Mouse (Mus musculus): ENCODE results near the gene Kat6b. TPM values are rescaled to one million over a fixed set of nuclear protein-coding genes. Genes with fewer than 3 reads are reported as not detected.
"Not testable (repeated sequence)": the region's sequence is repeated elsewhere in the genome, so short reads cannot be mapped to it uniquely, and the experiment has no call there.

Gene Kat6b
- polyA plus RNA-seq, 1 experiment, result 3.8 TPM

DNA sequence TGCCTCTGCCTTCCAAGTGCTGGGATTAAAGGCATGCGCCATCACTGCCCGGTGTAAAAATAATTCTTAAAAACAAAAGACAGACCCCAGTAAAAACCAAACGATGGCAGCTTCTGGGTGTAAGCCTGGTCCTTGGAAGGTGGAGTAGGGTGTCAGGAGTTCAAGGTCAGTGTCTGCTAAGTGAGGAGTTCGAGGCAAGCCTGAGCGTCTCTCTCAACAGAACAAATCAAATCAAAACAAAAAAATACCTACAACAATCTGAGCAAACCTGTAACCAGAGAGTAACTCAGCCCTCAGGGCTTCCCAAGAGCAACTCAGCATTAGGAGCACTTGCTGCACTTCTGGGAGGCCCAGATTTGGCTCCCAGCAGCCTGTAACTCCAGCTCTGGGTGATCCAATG, 1.0 kb upstream of the Kat6b start:
- 93% methylated on average over 5 of the region's 5 CpGs for WGBS
- DNase-seq (ENCODE audit: low read depth, low spot score), result no peak

DNA sequence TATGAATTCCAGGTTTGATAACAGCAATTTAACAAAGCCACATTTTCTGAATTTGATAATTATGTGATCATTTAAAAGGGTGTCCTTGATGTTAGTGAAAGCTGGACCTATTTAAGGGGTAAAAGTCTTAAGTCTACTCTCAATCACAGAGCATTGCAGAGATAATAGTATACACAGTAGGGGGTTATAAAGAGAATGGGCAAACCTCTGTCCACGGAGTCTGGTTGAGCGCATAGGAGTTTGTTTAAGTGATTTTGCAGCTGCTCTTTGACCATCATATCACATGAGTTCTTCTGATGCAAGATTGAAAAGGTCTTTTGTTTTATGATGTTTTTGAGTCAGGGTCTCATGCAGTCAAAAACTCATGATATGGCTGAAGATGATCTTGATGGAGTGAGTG, 3.0 kb downstream of the Kat6b start:
- DNase-seq (ENCODE audit: low read depth, low spot score), result no peak
- WGBS, result 37% methylated on average over 2 of the region's 2 CpGs

DNA sequence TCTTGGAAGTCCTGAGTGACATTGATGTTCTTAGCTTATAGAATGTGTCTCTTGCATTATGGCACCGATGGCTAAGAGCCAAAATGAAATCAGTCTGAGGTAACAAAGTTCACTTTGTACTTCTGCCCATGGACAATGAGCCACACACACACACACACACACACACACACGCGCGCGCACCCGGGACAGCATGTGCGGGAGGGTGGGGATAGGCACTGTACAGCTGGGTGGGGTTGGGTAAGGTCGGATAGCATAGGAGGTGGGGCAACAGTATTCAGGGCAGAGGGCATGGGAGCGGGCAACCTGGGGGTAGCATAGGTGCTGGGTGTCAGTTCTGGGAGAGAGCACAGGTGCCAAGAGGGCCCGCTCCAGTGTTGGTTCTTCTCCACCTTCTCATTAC, 3.5 kb downstream of the Kat6b start:
- DNase-seq (ENCODE audit: low read depth, low spot score), result peak; percentile 84
- 36% methylated on average over 10 of the region's 10 CpGs for WGBS

DNA sequence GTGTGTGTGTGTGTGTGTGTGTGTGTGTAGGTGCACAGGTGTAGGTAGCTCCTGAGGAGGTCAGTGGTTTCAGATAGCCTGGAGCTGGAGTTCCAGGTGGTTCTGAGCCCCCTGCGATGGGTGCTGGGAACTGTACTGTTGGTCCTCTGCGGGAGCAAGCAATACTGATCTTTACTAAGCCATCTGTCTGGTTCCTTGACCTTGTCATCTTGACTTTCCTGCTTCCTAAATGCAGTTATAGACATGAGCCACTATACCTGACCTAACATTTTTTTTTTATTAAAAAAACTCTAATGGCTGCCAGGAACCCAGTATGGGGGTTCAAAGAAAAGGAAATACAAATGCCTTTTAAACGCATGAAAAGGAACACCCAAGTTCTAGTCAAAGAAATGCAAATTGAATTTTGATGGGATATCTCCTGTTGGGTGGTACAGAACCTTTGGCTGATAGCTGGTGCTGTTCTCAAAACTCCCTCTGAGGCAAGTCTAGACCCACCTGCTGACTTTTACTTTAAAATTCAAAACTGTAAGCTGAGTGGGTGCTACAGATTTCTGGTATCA, 4.8 kb downstream of the Kat6b start:
- WGBS, result 93% methylated on average over 3 of the region's 3 CpGs
- no peak for DNase-seq (ENCODE audit: low read depth, low spot score)

DNA sequence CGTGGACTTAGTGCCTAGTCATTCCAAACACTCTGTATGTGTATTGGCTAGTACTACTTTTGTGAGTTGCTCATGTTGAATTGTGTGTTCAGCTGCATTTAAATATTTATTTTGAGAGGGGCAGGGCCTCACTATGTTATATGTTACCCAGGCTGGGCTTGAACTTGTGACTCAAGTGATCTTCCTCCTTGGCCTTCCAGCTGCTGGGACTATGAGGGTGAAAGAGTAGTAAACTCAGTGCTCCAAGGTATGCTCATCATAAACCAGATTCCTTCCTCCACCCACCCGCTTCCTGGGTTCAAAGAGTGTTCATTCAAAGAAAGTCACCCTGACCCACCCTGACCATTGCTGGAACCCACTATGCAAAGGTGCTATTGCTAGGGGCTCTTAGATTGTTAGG, 5.9 kb downstream of the Kat6b start:
- not testable (repeated sequence) for DNase-seq (ENCODE audit: low read depth, low spot score)
- WGBS, result 81% methylated on average over 2 of the region's 2 CpGs

DNA sequence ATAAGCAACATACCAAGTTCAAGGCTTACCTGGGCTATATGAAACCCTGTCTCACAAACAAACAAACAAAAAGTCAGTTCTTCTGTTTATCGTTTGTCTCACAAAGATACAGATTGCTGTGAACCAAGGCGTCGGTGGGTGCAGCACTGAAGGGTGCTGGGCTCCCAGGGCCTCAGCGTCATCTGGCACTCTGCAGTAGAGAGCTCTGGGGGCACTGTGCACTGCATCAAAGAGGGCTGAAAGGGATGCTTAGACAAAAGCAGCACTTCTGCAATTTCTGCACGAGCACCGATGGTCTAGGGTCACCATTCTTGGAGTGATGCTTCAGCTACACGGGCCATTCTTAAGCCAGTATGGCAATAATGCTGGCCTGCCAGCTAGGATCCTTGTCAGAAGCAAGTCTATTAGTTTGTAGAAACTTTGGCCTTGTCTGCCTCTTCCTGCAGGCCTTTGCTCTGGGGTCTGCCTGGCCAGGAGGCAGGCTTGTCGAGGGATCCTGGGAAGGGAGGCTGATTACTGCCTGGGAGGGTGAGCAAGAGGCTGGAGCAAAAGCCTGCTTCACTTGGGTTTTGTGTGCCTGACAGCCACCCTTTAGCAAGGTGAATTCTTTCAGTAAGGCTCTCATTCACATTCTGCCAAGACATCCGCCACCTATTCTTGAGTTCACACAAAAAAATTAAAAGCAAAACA, 7.3 kb downstream of the Kat6b start:
- WGBS, result 90% methylated on average over 9 of the region's 9 CpGs
- DNase-seq (ENCODE audit: low read depth, low spot score), result not testable (repeated sequence)

DNA sequence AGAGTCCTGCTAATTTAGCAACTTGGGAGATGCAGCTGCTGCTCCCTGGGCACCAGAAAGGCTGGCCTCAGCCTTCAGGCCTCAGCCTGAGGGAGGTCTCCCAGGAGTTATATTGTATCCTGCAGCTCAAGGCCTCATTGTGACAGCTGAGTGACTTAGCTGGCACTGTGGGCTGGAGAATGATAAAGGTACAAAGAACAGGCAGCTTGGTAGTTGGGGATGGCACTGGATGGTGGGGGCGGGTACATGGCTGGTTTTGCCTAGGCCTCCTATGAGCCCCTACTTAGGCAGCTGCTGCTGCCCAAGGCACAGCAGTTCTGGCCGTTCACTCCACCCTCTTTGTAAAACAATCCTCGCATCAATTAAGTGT, 7.9 kb downstream of the Kat6b start:
- 92% methylated on average over 3 of the region's 3 CpGs for WGBS
- DNase-seq (ENCODE audit: low read depth, low spot score), result no peak

DNA sequence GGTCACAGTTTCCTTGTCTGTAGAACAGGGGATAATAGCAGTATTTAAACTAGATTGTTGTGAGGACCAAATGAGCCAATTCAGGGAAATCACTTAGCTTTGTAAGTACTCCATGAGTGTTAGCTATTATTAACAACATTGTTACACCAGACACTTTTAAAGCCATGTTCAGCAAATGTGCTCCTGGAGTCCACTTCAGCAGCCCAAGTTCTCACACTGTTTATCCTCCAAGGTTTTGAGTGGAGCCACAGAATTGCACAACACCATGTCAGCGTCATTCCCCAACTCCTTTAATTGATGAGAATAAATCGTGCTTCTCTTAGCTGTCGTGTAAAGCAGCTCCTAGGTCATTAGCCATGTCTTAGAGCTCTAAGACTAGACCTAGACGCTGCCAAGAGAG, 8.9 kb downstream of the Kat6b start:
- DNase-seq (ENCODE audit: low read depth, low spot score), result no peak
- WGBS, result 72% methylated on average over 4 of the region's 4 CpGs

DNA sequence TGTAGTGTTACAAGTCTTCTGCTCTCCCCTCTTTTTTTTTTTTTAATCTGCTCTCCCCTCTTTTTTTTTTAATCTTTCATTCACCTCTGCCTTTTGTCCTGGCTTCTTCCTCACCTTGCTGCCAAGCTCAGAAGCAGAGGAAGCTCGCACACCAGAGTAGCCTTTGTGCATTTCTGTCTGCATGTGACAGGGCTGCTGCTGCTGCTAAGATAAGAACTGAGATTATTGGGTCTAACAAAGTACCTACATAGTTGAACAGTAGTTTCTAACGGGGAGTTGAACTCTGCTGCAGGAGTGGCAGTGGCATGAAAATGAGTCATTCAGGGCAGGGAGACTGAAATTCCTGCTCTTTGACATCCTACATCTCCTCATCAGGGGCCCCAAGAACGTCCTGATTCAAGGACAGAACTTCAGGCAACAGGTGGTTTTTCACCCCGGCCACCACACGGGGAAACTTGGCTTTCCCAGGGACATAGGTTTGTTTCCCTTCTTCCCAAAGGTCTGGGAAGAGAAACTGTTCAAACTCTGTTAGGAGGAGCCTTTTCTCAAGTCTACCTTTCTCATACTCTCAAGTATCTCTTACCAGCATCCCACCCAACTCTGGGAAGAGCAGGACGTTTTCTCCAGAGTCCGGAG, 17.2 kb downstream of the Kat6b start:
- no peak for DNase-seq (ENCODE audit: low read depth, low spot score)
- WGBS, result 10% methylated on average over 7 of the region's 7 CpGs

DNA sequence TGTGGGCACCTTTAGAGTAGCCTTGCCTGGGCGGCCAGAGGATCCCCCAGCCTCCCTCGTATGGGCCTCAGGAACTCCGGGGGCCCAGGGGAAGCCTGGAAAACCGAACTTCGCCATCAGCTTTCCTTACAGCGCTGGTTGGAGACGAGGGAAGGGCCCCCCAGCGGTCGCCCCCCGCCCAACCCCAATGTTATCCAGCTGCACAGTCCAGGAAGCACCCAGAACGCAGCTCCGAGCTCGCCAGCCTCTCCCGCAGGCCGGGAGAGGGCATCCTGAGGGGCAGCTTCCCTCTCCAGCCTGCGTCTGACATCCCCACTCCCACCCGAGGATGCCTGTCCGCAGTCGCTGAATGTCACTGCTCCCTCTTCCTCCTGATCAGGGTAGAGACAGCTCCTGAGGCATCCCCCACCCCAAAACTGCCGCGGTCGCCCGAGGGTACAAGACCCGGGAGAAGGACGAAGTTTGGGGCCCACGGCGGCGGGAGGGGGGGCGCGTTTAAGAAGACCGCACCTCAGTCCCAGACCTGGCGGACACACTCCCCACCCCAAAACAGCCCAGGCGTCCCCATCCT, 17.9 kb downstream of the Kat6b start:
- no peak for DNase-seq (ENCODE audit: low read depth, low spot score)
- WGBS, result 2% methylated on average over 33 of the region's 33 CpGs

DNA sequence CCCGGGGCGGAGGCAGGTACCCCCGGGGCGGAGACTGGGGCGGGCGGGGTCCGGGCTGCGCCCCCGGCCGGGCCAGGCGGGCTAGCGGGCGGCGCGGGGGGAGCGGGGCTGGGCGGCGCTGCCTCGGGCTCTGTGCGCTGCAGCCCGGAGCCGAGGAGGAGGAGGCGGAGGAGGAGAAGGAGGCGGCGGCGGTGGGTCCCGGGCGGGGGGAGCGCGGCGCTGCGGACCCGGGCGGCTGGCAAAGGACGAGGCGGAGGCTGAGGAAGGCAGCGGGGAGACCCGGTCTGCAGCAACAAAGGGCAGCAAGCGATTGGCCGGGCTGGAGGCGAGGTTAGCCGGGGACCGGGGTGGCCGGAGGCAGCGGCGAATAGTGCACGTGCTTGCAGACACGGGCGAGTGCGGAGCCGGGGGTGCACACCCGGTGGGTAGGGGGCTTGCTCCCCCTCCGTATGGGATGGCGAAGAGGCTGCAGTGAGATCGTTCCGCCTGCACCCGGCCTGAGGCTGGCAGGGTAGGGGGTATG, 18.5 kb downstream of the Kat6b start:
- WGBS, result 1% methylated on average over 57 of the region's 57 CpGs
- DNase-seq (ENCODE audit: low read depth, low spot score), result no peak

DNA sequence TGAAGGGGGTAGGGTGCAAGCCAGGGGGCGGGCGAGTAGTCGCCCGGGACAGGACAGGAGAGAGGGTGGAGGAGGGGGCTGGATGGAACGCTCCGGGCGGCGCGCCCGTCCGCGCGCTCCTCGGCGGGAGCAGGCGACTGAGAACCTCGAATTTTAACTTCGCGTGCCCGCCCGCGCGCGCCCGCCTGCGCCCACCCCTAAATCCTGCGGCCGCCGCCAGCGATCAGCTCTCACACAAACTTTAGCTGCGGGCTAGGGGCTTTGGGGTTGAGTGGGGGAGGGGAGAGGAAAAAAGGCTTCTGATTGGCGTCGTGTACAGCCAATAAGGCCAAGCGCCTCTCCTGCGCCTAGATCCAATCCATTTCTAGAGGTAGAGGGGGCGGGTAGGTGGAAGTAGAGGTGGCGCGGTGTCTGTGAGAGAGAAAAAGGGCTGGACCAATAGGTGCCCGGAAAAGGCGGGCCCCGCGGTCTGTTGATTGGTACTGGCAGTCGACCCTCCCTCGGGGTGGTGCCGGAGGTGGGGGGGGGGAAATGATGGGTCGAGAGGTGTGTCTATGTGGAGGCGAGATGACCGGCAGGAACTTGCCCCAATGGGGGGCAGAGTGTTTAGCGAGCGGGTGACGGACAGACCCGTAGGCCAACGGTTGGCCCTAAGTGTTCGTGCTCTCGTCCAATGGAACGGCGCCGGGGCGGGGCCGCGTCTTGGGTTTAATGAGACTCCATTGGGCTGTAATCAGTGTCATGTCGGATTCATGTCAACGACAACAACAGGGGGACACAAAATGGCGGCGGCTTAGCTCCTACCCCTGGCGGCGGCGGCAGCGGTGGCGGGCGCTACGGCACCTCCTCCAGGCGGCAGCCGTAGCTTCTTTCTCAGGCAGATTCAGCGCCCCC, 19.2 kb downstream of the Kat6b start:
- WGBS, result under 1% methylated on average over 75 of the region's 75 CpGs
- DNase-seq (ENCODE audit: low read depth, low spot score), result peak; percentile 99

DNA sequence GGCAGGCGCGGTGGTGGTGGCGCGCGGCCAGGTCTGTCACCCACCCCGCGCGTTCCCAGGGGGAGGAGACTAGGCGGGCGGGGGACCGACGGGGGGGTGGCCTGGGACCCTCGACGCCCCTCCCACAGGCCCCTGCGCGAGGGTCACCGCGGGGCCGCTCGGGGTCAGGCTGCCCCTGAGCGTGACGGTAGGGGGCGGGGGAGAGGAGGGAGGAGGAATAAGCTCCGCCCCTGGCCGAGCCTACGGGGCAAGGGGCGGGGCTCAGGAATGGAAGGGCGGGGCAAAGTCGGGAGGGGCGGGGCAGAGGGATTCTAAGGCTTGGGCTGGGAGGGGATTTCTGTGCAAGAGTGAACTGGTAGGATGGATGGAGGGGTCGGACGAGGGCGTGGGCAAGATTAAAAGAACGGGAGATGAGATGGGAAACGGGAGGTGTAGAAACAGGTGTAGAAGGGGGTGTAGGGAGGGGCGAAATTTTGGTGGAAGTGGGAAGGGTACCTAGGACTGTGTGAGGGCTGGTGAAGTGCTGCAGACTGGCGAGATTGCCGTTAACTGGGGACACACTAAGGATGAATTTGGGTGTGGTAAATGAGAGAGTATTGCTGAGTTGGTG, 19.9 kb downstream of the Kat6b start:
- no peak for DNase-seq (ENCODE audit: low read depth, low spot score)
- WGBS, result 1% methylated on average over 23 of the region's 38 CpGs

DNA sequence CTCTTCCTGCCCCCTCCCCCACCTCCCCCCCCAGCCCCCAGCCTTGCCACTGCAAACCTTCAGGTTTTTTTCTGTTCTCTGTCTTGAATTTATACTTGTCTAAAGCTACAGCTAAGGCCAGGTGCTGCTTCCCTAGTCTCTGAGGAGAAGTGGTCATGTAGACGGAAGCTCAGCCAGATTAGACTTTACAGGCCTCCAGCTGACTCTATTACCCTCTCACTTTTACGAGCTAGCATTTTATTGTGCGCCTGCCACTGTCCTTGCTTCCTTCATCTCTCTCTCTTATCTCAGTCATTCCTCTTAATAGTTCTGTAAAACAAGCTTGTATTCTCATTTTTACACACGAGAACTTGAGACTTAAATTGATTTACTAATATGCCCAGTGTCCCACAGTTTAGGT, 23.8 kb downstream of the Kat6b start:
- peak; percentile 44 for DNase-seq (ENCODE audit: low read depth, low spot score)
- WGBS, result 11% methylated on average over 4 of the region's 4 CpGs

DNA sequence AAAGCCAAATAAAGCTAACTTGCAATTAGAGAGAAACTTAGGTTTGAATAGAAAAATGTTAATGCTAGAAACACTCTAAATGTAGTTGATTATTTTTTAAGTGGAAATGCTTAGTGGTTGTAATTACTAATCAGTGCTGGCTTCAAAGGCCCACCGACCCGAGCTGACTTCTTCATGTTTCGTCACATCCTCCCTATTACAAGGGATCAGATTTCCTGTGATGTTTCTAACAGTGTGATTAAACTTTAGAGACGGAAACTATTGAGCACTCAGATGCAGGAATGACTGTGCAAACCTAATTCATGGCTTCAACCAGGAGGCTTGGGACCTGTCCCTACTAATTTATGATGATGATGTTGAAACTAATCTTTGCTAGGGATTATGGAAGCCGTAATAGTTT, 25.8 kb downstream of the Kat6b start:
- 75% methylated on average over 5 of the region's 5 CpGs for WGBS
- DNase-seq (ENCODE audit: low read depth, low spot score), result no peak

DNA sequence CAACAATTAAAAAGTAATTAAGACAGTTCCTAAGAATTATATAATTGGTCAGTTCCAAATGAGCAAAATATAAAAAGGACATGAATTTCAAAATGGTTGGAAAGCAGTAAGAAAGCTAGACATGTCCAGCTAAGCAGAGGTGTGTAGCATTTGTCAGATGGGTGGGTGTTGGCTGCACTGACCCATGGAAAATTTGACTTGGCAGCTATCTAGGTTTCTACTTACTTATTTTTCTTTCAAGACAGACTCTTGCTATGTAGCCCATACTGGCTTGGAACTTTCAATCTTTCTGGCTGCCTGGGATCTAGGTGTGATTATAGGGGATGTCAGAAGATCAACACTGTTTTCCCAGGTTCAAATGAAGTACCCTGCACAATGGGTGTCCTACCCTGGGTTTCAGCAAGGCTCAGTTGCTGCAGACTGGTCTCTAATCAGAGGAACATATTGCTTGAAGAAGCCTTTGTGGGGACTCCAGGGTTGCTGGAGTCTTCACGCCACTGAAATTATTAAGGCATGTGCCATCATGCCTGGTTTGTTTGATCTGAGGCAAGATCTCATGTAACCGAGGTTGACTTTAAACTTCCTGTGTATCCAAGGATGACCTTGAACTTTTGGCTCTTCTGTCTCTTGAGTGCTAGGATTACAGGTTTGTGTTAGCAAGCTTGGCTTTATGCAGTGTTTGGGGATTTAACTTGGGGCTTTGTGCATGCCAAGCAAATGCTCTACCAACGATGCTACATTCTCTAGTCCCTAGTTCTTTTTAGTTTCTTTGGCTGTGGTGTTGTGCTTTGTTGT, 28.1 kb downstream of the Kat6b start:
- DNase-seq (ENCODE audit: low read depth, low spot score), result no peak
- WGBS, result 67% methylated on average over 3 of the region's 3 CpGs

DNA sequence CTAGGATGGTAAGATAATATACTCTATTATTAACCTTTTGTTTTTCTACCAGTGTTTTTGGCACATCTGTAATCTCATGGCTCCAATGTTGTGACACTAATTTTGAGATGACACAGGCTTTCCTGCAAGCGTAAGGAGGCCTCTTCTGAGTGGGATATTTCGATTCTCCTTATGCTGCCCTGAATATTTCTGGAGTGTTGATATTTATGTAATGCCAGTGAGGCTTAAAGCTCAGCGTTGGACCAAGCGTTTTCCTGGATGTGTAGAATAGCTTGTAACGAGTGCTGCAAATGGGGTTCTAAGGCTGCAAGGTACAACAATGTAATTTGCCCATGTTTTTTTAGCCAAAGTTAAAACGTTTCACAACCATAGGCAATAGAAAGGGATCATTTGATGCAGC, 30.2 kb downstream of the Kat6b start:
- no peak for DNase-seq (ENCODE audit: low read depth, low spot score)
- 85% methylated on average over 6 of the region's 6 CpGs for WGBS

DNA sequence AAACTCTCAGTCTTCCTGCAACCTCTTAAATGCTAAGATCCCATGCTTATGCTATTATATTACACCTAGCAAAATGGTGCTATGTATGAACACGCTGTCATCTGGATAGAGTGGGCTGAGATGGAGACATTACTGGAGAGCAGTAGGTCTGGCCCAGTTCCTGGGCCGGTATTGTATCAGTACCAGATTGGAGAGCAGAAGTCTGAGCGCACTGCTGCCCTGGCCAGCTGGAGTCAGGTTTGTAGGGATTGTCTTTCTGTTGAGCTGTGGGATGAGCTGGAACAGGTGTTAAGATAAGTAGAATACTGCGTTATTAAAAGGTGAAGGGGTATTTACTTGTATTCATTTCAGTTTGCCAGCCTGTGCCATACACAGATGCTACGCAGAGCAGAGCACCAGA, 34.3 kb downstream of the Kat6b start:
- 93% methylated on average over 5 of the region's 5 CpGs for WGBS

DNA sequence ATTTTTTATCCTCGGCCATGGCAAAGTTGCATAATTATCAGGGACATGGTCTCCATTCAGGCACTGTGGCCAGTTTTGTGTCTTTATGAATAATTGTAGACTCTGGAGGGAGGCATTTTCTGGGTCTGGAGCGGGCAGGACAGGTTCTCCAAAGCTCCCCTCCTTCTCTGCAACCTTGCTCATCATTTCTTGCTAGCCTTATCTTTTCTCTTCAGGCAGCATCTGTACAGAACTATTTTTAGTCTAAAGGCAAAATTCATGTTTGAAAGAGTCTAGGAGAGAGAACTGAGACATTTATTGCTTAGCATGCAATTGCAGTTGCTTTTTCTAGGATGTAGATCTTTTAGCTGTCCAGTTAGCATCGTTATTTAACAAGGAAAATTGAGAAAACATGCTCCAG, 38.1 kb downstream of the Kat6b start:
- WGBS, result 83% methylated on average over 3 of the region's 3 CpGs
- no peak for DNase-seq (ENCODE audit: low read depth, low spot score)

More for the DNA sequence above, 34.3 kb downstream of the Kat6b start:
- no peak for DNase-seq (ENCODE audit: low read depth, low spot score)

All from large intestine, adult 2 months (tissue).